Mouse (Mus musculus): ENCODE results near the gene Inhba.
A peak's percentile ranks its signal among the peaks of the same experiment; 100 is the strongest.

Gene Inhba

GRCm38 (mm10) chr13:16011372-16012242 lies at the start of gene Inhba:
Gene Inhba (plus strand): TSS chr13:16011851.
- DNase-seq (ENCODE audit: low spot score in 2 of 2): peak in 1 of 2 experiments; percentile 45

GRCm38 (mm10) chr13:15976584-15976983 lies 35.1 kb upstream of the Inhba start:
- no peak for DNase-seq (ENCODE audit: low spot score in 2 of 2)

- DNase-seq (ENCODE audit: low spot score in 2 of 2): peak in 1 of 2 experiments; percentile 8
Measured at GRCm38 (mm10) chr13:15979551-15979950, 32.1 kb upstream of the Inhba start.

- no peak for DNase-seq (ENCODE audit: low spot score in 2 of 2)
Measured at GRCm38 (mm10) chr13:15982041-15982440, 29.6 kb upstream of the Inhba start.

GRCm38 (mm10) chr13:15985761-15986160 lies 25.9 kb upstream of the Inhba start:
- no peak for DNase-seq (ENCODE audit: low spot score in 2 of 2)

GRCm38 (mm10) chr13:15986172-15986571 lies 25.5 kb upstream of the Inhba start:
- no peak for DNase-seq (ENCODE audit: low spot score in 2 of 2)

GRCm38 (mm10) chr13:15995314-15995713 lies 16.3 kb upstream of the Inhba start:
- no peak for DNase-seq (ENCODE audit: low spot score in 2 of 2)

GRCm38 (mm10) chr13:16005517-16005916 lies 6.1 kb upstream of the Inhba start:
- DNase-seq (ENCODE audit: low spot score in 2 of 2): peak in 1 of 2 experiments; percentile 55

- no peak for DNase-seq (ENCODE audit: low spot score in 2 of 2)
Measured at GRCm38 (mm10) chr13:16007748-16008147, 3.9 kb upstream of the Inhba start.

GRCm38 (mm10) chr13:16008348-16008747 lies 3.3 kb upstream of the Inhba start:
- DNase-seq (ENCODE audit: low spot score in 2 of 2): no peak

GRCm38 (mm10) chr13:16009766-16010465 lies 1.7 kb upstream of the Inhba start:
- no peak for DNase-seq (ENCODE audit: low spot score in 2 of 2)

- DNase-seq (ENCODE audit: low spot score in 2 of 2): no peak
Measured at GRCm38 (mm10) chr13:16010586-16010985, 1.1 kb upstream of the Inhba start.

GRCm38 (mm10) chr13:16012243-16012887 lies 714 bp downstream of the Inhba start:
- peak; percentile 54 to 57 for DNase-seq (ENCODE audit: low spot score in 2 of 2)

- DNase-seq (ENCODE audit: low spot score in 2 of 2): no peak
Measured at GRCm38 (mm10) chr13:16014166-16014565, 2.5 kb downstream of the Inhba start.

- DNase-seq (ENCODE audit: low spot score in 2 of 2): no peak
Measured at GRCm38 (mm10) chr13:16016506-16016905, 4.9 kb downstream of the Inhba start.

GRCm38 (mm10) chr13:16017338-16017737 lies 5.7 kb downstream of the Inhba start:
- DNase-seq (ENCODE audit: low spot score in 2 of 2): no peak

GRCm38 (mm10) chr13:16017777-16018176 lies 6.1 kb downstream of the Inhba start:
- DNase-seq (ENCODE audit: low spot score in 2 of 2): no peak

GRCm38 (mm10) chr13:16018807-16019510 lies 7.3 kb downstream of the Inhba start:
- DNase-seq (ENCODE audit: low spot score in 2 of 2): no peak

GRCm38 (mm10) chr13:16020659-16021058 lies 9.0 kb downstream of the Inhba start:
- DNase-seq (ENCODE audit: low spot score in 2 of 2): peak in 1 of 2 experiments; percentile 60

- no peak for DNase-seq (ENCODE audit: low spot score in 2 of 2)
Measured at GRCm38 (mm10) chr13:16021181-16021580, 9.5 kb downstream of the Inhba start.

GRCm38 (mm10) chr13:16021849-16022248 lies 10.2 kb downstream of the Inhba start:
- no peak for DNase-seq (ENCODE audit: low spot score in 2 of 2)

- DNase-seq (ENCODE audit: low spot score in 2 of 2): no peak
Measured at GRCm38 (mm10) chr13:16022536-16022935, 10.9 kb downstream of the Inhba start.
